Mouse (Mus musculus): ENCODE results near the gene Itga11.
"Not testable (repeated sequence)": the region's sequence is repeated elsewhere in the genome, so short reads cannot be mapped to it uniquely, and the experiment has no call there.

Gene Itga11

DNA sequence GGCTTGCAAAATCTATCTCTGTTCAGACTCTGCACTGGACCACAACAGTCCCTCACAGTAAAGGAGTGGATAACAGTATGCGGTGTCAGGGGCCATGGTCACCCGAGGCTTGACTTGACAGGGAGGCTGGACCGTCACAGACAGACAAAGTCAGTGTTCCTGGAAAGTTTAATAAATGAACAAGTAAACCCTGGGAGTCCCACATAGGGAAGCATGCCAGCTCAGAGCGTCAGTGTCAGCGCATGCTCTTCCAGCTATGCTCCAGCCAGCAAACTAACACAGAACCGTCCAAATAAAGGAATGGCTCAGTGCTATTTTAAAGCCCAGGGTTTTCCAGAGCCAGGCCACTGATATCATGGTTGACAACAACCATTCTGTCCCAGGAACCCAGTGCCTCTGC lies 69.0 kb downstream of the Itga11 start:
- in situ Hi-C loops (cut with MboI; ENCODE audit: low pct_unique_long_range_greater_than_20kb in 1 of 2, low sequenced_read_pairs in 2 of 2, unreplicated experiment in 1 of 2): no loop called here

DNA sequence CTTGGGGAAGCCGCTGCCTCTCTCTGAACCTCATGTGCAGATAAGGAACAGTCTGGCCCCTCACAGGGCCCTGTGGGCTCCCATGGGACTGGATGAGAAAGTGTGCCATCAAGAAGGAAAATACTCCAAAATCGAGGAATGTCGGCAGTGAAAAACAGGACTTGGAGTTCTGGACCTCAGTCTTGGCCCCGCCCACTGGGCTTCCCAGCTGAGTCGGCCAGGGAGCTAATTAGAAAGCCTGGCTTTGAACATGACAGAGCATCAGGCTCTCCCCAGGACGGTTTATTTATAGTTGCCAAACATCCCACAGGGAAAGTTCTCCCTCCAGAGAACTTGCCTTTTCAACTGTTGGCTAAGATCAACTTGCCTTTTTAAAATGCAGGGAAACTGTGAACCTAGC lies 72.0 kb downstream of the Itga11 start:
- in situ Hi-C loops (cut with MboI; ENCODE audit: low pct_unique_long_range_greater_than_20kb in 1 of 2, low sequenced_read_pairs in 2 of 2, unreplicated experiment in 1 of 2): no loop called here

GRCm38 (mm10) chr9:62750381-62750780 lies 72.8 kb downstream of the Itga11 start:
- in situ Hi-C loops (cut with MboI; ENCODE audit: low pct_unique_long_range_greater_than_20kb in 1 of 2, low sequenced_read_pairs in 2 of 2, unreplicated experiment in 1 of 2): no loop called here

DNA sequence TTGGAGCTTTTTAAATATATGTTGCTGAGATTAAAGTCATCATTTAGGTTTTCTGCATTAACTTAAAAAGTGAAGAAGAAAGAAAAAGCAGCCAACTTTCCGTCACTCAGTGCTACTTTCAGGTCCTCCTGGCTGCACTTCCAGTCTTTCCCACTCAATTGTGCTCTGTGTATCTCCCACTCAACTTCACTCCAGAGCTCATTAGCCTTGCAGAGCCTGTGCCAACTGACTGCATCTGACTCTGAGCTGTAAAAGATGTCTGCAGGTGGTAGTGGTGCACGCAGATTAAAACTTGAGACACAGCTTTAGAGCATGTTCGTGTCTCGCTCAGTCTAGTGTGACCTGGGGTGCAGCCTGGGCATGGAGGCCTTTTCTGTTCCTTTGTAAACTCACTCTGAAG lies 80.7 kb downstream of the Itga11 start:
- in situ Hi-C loops (cut with MboI; ENCODE audit: low pct_unique_long_range_greater_than_20kb in 1 of 2, low sequenced_read_pairs in 2 of 2, unreplicated experiment in 1 of 2): no loop called here

DNA sequence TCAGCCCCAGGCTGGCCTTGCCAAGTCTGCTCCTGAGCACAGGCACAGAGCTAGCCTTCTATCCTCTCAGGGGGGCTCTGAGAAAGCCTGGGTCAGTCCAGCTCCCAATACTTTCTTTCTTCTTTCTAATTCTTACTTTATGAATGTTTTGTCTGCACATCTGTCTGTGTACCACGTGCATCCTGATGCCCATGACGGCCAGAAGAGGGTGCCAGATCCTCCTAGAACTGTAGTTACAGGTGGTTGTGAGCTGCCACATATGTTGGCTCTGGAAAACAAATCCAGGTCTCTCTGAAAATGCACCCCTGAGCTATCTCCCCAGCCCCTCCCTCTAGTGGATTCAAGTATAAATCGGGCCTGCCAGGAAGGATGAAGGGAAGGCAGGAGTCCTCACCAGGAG lies 82.0 kb downstream of the Itga11 start:
- in situ Hi-C loops (cut with MboI; ENCODE audit: low pct_unique_long_range_greater_than_20kb in 1 of 2, low sequenced_read_pairs in 2 of 2, unreplicated experiment in 1 of 2): no loop called here

DNA sequence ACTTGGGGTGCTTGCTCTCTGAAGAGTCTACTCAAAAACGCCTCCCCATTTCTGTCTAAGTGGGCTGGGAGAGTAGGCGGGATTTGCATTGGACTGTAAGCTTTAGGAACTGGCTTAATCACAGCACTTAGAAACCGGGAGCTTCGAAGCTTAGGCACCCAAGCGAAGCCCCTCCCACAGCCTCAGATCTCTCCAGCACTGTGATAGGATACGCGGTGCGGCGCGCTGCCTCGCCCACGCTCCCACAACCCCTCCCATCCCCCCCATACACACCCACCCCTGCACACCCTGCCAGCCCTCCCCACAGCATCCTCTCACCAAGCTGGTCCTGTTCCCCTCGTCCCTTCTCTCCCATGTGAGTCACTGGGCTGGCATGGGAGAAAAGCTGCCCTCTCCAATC lies 85.9 kb downstream of the Itga11 start:
- in situ Hi-C loops (cut with MboI; ENCODE audit: low pct_unique_long_range_greater_than_20kb in 1 of 2, low sequenced_read_pairs in 2 of 2, unreplicated experiment in 1 of 2): no loop called here

DNA sequence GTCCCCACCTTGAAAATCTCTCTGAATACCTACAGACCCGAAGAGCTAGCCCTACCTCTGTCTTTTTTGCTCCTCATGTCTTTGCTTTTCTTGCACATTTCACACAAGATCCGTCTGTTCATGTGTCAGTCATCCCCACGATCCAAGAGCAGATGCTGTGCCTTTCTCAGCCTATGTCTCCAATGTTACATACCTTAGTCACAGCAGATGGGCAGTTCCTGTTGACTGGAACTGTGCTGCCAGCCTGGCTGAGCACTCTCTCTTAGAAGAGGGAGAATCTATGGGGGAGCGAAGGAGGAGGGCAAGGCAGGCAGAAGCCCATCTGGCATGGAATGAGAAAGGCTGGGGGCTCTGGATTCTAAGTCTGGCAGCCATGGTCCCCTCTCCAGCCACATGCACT lies 87.7 kb downstream of the Itga11 start:
- in situ Hi-C loops (cut with MboI; ENCODE audit: low pct_unique_long_range_greater_than_20kb in 1 of 2, low sequenced_read_pairs in 2 of 2, unreplicated experiment in 1 of 2): no loop called here

DNA sequence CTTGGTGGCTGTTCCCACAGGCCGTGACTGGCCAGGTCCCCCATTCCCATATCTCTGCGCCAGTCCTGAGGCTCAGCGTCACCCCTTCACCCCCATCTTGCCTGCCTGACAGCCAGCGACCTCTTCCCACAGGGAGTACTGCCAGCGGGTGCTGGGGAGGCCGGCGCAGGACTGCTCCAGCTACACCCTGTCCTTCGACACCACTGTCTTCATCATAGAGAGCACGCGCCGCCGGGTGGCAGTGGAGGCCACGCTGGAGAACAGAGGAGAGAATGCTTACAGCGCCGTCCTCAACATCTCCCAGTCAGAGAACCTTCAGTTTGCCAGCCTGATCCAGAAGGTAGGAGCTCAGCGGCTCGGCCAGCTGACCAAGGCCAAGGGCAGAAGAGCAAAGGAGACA lies 89.8 kb downstream of the Itga11 start:
- in situ Hi-C loops (cut with MboI; ENCODE audit: low pct_unique_long_range_greater_than_20kb in 1 of 2, low sequenced_read_pairs in 2 of 2, unreplicated experiment in 1 of 2): no loop called here

- in situ Hi-C loops (cut with MboI; ENCODE audit: low pct_unique_long_range_greater_than_20kb in 1 of 2, low sequenced_read_pairs in 2 of 2, unreplicated experiment in 1 of 2): no loop called here
Measured at GRCm38 (mm10) chr9:62768361-62768760, 90.7 kb downstream of the Itga11 start.

- in situ Hi-C loops (cut with MboI; ENCODE audit: low pct_unique_long_range_greater_than_20kb in 1 of 2, low sequenced_read_pairs in 2 of 2, unreplicated experiment in 1 of 2): no loop called here
Measured at GRCm38 (mm10) chr9:62772746-62773145, 95.1 kb downstream of the Itga11 start.

GRCm38 (mm10) chr9:62775464-62775863 lies 97.8 kb downstream of the Itga11 start:
- in situ Hi-C loops (cut with MboI; ENCODE audit: low pct_unique_long_range_greater_than_20kb in 1 of 2, low sequenced_read_pairs in 2 of 2, unreplicated experiment in 1 of 2): no loop called here

DNA sequence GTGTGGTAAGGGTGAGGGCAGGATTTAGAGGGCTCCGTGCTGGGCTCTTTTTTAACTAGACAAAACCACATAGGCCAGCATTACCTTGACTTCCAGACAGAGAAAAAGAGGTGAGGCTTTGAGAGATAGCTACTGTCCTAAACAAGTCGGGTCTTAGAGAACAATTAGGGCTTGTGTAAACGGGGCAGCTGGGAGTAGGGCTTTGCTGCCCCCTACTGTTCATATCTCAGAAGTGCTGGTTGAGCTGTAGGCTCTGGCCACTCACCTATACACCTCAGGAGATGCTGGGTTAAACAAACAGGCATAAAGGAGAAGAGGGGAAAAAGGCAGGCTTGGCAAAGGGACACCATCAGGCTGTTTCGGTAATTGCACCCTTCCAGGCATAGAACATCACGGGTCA lies 99.8 kb downstream of the Itga11 start:
- in situ Hi-C loops (cut with MboI; ENCODE audit: low pct_unique_long_range_greater_than_20kb in 1 of 2, low sequenced_read_pairs in 2 of 2, unreplicated experiment in 1 of 2): no loop called here

- in situ Hi-C loops (cut with MboI; ENCODE audit: low pct_unique_long_range_greater_than_20kb in 1 of 2, low sequenced_read_pairs in 2 of 2, unreplicated experiment in 1 of 2): no loop called here
Measured at GRCm38 (mm10) chr9:62778721-62779120, 101.1 kb downstream of the Itga11 start.

DNA sequence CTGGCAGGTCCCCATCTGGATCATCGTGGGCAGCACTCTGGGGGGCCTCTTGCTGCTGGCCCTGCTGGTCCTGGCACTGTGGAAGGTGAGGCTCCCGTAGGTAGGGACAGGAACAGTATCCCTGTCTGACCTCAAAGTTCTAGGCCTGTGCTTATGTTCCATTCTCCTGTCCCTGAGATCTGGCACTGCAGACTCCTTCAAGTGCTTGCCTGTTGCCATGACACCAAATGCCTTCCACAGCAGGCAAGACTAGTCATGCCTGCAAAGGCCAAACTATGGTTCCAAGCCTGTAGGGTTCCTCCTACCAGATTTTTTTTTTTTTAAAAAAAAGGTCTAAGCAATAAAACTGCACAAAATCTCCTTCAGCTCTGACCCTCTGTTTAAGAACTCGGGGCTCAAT lies 104.3 kb downstream of the Itga11 start:
- in situ Hi-C loops (cut with MboI; ENCODE audit: low pct_unique_long_range_greater_than_20kb in 1 of 2, low sequenced_read_pairs in 2 of 2, unreplicated experiment in 1 of 2): no loop called here

- in situ Hi-C loops (cut with MboI; ENCODE audit: low pct_unique_long_range_greater_than_20kb in 1 of 2, low sequenced_read_pairs in 2 of 2, unreplicated experiment in 1 of 2): no loop called here
Measured at GRCm38 (mm10) chr9:62782976-62783781, 105.6 kb downstream of the Itga11 start.

DNA sequence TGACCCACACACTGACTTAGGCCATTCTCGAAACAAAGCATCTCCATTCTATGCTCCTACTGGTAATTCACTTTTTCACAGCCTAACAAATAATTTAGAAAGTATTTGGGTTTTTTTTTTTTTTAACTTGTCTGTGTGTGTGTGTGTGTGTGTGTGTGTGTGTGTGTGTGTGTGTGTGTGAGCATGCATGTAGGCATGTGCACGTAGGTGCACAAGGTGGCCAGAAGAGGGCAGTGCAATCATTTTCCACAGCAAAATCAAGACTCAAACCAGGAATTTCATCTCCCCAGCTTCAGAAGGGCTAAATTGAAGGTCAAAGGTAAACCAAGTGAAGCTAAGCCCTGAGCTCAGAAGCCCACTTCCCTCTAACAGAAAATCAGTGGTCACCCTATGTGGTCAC lies 106.6 kb downstream of the Itga11 start:
- in situ Hi-C loops (cut with MboI; ENCODE audit: low pct_unique_long_range_greater_than_20kb in 1 of 2, low sequenced_read_pairs in 2 of 2, unreplicated experiment in 1 of 2): no loop called here

GRCm38 (mm10) chr9:62786721-62787120 lies 109.1 kb downstream of the Itga11 start:
- in situ Hi-C loops (cut with MboI; ENCODE audit: low pct_unique_long_range_greater_than_20kb in 1 of 2, low sequenced_read_pairs in 2 of 2, unreplicated experiment in 1 of 2): no loop called here

DNA sequence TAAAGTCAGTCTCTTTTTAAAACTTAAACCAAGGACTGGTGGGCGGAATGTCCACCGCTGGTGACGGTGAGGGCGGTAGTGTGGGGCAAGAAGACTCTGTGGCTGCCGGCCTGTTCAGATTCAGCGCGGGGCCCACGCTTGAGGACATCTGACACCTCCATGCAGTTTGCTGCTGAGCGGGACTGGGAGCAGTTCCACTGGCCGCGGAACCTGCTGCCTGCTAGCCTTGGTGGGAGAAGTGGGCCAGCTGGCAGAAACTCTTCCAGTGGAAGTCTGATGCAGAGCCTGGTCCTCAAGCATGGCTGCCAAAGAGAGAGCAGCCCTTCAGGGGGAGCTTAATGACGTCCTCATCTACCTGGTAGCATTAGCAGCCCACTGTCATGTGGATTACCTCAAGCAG lies 112.2 kb downstream of the Itga11 start:
- in situ Hi-C loops (cut with MboI; ENCODE audit: low pct_unique_long_range_greater_than_20kb in 1 of 2, low sequenced_read_pairs in 2 of 2, unreplicated experiment in 1 of 2): no loop called here

DNA sequence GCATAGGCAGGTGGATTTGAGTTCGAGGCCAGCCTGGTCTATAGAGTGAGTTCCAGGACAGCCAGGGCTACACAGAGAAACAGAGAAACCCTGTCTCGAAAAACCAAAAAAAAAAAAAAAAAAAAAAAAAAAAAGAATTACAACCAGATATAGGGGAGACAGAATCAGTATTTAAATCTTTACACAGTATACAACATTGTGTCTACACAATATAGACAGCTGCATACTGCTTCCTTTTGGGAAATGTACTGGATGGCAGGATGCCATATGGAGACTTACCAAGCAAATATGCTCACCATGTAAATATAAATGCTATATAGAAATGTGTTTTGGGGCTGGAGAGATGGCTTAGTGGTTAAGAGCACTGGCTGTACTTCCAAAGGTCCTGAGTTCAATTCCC lies 121.6 kb downstream of the Itga11 start:
- in situ Hi-C loops (cut with MboI; ENCODE audit: low pct_unique_long_range_greater_than_20kb in 1 of 2, low sequenced_read_pairs in 2 of 2, unreplicated experiment in 1 of 2): not testable (repeated sequence)

GRCm38 (mm10) chr9:62810095-62810494 lies 132.5 kb downstream of the Itga11 start:
- in situ Hi-C loops (cut with MboI; ENCODE audit: low pct_unique_long_range_greater_than_20kb in 1 of 2, low sequenced_read_pairs in 2 of 2, unreplicated experiment in 1 of 2): no loop called here

All from mouse embryonic stem cell (cell line).